ENCODE assay signal across 9 mouse cellular contexts in the genomic region with DNA sequence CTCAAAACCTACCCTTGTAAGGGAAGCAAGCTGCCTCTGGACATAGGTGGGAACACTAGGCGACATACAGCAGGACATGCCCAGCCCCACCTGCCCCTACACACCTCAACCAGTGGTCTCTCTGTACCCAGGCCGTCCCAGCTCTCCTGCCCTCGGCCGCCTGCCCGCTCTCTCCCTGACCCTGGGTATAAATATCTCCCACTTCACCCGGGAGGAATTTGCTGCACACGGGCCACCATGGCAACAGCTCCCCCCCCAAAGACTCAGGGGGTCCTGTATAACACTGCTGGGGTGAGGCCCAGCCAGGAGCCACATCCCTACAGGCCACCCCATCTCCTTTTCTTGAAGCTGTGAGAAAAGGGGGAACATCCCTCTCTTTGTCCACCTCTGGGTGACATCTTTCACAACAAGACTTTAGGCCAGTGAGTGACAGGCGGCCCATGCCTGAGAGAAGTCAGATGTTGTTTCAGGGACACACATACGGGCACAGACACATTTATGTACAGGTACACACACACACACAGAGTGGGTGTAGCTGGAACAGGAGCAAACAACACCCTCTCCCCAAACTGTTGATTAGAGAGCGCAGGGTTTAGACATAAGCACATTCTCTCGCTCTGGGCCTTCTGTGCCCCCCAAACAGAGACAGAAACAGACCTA. TPM values are rescaled to one million over a fixed set of nuclear protein-coding genes. Genes with fewer than 3 reads are reported as not detected.
DNase-seq lines count a peak whose midpoint lies in the region; ATAC-seq and TF ChIP-seq lines count a peak whose summit lies in the region.
"Had no signal": no experiment of that assay in that cellular context is flagged by ENCODE, and none has a peak within 500 bp of the region (broad histone marks: within the 10 kb centered on the region; RNA-seq: fewer than 3 reads in every experiment).

No protein-coding gene starts in this region.

- H3K9me3 ChIP-seq in embryonic facial prominence, embryonic 12.5 days: no peaks in the 10 kb centered on the region
- no peaks in the 10 kb centered on the region for H3K9me3 ChIP-seq in liver, embryonic 16.5 days (replicated peaks; ENCODE audit: control insufficient read depth, low read length)
- H3K9me3 ChIP-seq: megakaryocyte, embryonic 14.5 days had no signal

- DNase-seq in kidney, adult 2 months: no peak
- DNase-seq in kidney, adult 18-20 months: no peak
- DNase-seq in heart, postnatal 10 days: peak; percentile 81 to 82
- DNase-seq in thymus, postnatal 36 days: no peak
- DNase-seq in cerebellum, adult 8-10 months: no peak
- DNase-seq in urinary bladder, postnatal 36 days (ENCODE audit: low spot score in 2 of 2): no peak

- intact Hi-C loops in heart, postnatal 10 days (cut with DNase I): loop anchor here (5.0 kb wide), 1 partner anchor 123 kb away; no protein-coding TSS in a partner anchor

- H3K4me1 ChIP-seq in kidney, adult 2 months (ENCODE audit: control insufficient read depth, insufficient read depth, low read length): no peaks in the 10 kb centered on the region
- peaks cover 59% of the 10 kb centered on the region for H3K4me1 ChIP-seq in embryonic facial prominence, embryonic 12.5 days
- H3K4me1 ChIP-seq in liver, embryonic 16.5 days (ENCODE audit: control insufficient read depth, low read depth, low read length): peaks cover 6% of the 10 kb centered on the region

- TF ChIP-seq POLR2A in kidney, adult 2 months (IDR thresholded peaks at IDR 0.05; ENCODE audit: low read depth, low read length): no peak

- no peaks in the 10 kb centered on the region for H3K36me3 ChIP-seq in kidney, adult 2 months (ENCODE audit: control insufficient read depth, insufficient read depth, low read length)
- H3K36me3 ChIP-seq in embryonic facial prominence, embryonic 12.5 days: no peaks in the 10 kb centered on the region
- H3K36me3 ChIP-seq in liver, embryonic 16.5 days (ENCODE audit: control insufficient read depth, insufficient read depth): no peaks in the 10 kb centered on the region

- H3K4me2 ChIP-seq in embryonic facial prominence, embryonic 12.5 days (replicated peaks): peak overlapping the region; percentile 38
- peak overlapping the region; percentile 50 for H3K4me2 ChIP-seq in liver, embryonic 16.5 days (ENCODE audit: low read depth, low read length)

- 59% methylated on average over 11 of the region's 11 CpGs for WGBS in kidney, adult 2 months
- WGBS in embryonic facial prominence, embryonic 12.5 days: 39% methylated on average over 11 of the region's 11 CpGs
- WGBS in liver, embryonic 16.5 days (ENCODE audit: insufficient replicate concordance): 47% methylated on average over 11 of the region's 11 CpGs

- peak overlapping the region; percentile 79 for H3K27ac ChIP-seq in kidney, adult 2 months (ENCODE audit: insufficient read depth, low read depth, low read length)
- H3K27ac ChIP-seq in embryonic facial prominence, embryonic 12.5 days: peak overlapping the region; percentile 25; the same call in 1 of the 2 replicates
- peak overlapping the region; percentile 72 for H3K27ac ChIP-seq in liver, embryonic 16.5 days (ENCODE audit: low read length)

- no peak for TF ChIP-seq CTCF in kidney, adult 2 months (conservative IDR thresholded peaks at IDR 0.05; ENCODE audit: insufficient read depth, insufficient read length, low read depth, low read length)

- ATAC-seq in embryonic facial prominence, embryonic 12.5 days (ENCODE audit: insufficient number of reproducible peaks, insufficient read depth, low FRiP score, low TSS enrichment): 0 out of 2 replicates have a peak, but pooled peaks have one; percentile 1
- ATAC-seq in liver, embryonic 16.5 days (ENCODE audit: low read depth): peak; percentile 9

- peak overlapping the region; percentile 35 for H3K4me3 ChIP-seq in kidney, adult 2 months (ENCODE audit: insufficient read depth, low read depth, low read length)
- peak overlapping the region; percentile 11 for H3K4me3 ChIP-seq in embryonic facial prominence, embryonic 12.5 days
- peak overlapping the region; percentile 40 for H3K4me3 ChIP-seq in liver, embryonic 16.5 days (ENCODE audit: low read depth, low read length)
- H3K4me3 ChIP-seq: megakaryocyte, embryonic 14.5 days had no signal

- no peaks in the 10 kb centered on the region for H3K27me3 ChIP-seq in kidney, adult 2 months (replicated peaks; ENCODE audit: control insufficient read depth, insufficient read depth, low read length)
- H3K27me3 ChIP-seq in embryonic facial prominence, embryonic 12.5 days: peaks cover 53% of the 10 kb centered on the region
- H3K27me3 ChIP-seq in liver, embryonic 16.5 days (ENCODE audit: control insufficient read depth, insufficient read depth, low read depth, low read length): peaks cover 37% of the 10 kb centered on the region

- no peak overlapping the region; the same call in 1 of the 2 replicates for H3K9ac ChIP-seq in embryonic facial prominence, embryonic 12.5 days
- H3K9ac ChIP-seq in liver, embryonic 16.5 days (ENCODE audit: low read depth, low read length): peak overlapping the region; percentile 39; the same call in 1 of the 2 replicates

RNA-seq across cellular contexts. Expression of a gene that starts 2.2 kb away (rescaled TPM):
- 107 and 119 TPM in 2 replicates for polyA plus RNA-seq in kidney, adult 2 months (2012; rRNA removed)
- polyA plus RNA-seq in embryonic facial prominence, embryonic 12.5 days (2016; fragmentation: Nextera tagmentation; extraction: Ambion mirVana): 24.2 and 31.1 TPM in 2 replicates
- total RNA-seq in heart, postnatal 10 days (2021): 100 to 1,000 TPM; 695 to 726 TPM
- 120 and 130 TPM in 2 replicates for polyA plus RNA-seq in liver, embryonic 16.5 days (2015; fragmentation: Nextera tagmentation; extraction: Ambion mirVana)

RNA-seq across cellular contexts. Expression of a gene that starts 3.5 kb away (rescaled TPM):
- 1.8 and 2.2 TPM in 2 replicates for polyA plus RNA-seq in kidney, adult 2 months (2012; rRNA removed)
- 26.0 and 36.0 TPM in 2 replicates for polyA plus RNA-seq in embryonic facial prominence, embryonic 12.5 days (2016; fragmentation: Nextera tagmentation; extraction: Ambion mirVana)
- total RNA-seq in heart, postnatal 10 days (2021): 1 to 10 TPM; 1.3 to 1.6 TPM
- 0.15 and 0.65 TPM in 2 replicates for polyA plus RNA-seq in liver, embryonic 16.5 days (2015; fragmentation: Nextera tagmentation; extraction: Ambion mirVana)

RNA-seq across cellular contexts. Expression of a gene that starts 4.4 kb away (rescaled TPM):
- 0.99 and 2.2 TPM in 2 replicates for polyA plus RNA-seq in kidney, adult 2 months (2012; rRNA removed)
- 1.5 and 2.0 TPM in 2 replicates for polyA plus RNA-seq in embryonic facial prominence, embryonic 12.5 days (2016; fragmentation: Nextera tagmentation; extraction: Ambion mirVana)
- 1 to 10 TPM; 3.0 to 4.3 TPM for total RNA-seq in heart, postnatal 10 days (2021)
- polyA plus RNA-seq in liver, embryonic 16.5 days (2015; fragmentation: Nextera tagmentation; extraction: Ambion mirVana): 0.02 and 0.12 TPM in 2 replicates

RNA-seq across cellular contexts. Expression of a gene that starts 12.5 kb away (rescaled TPM):
- 37.2 and 54.2 TPM in 2 replicates for polyA plus RNA-seq in kidney, adult 2 months (2012; rRNA removed)
- polyA plus RNA-seq in embryonic facial prominence, embryonic 12.5 days (2016; fragmentation: Nextera tagmentation; extraction: Ambion mirVana): 11.0 and 13.6 TPM in 2 replicates
- 10 to 100 TPM; 30.4 to 33.5 TPM for total RNA-seq in heart, postnatal 10 days (2021)
- polyA plus RNA-seq in liver, embryonic 16.5 days (2015; fragmentation: Nextera tagmentation; extraction: Ambion mirVana): 19.9 and 22.4 TPM in 2 replicates

RNA-seq across cellular contexts. Expression of a gene that starts 21.7 kb away (rescaled TPM):
- polyA plus RNA-seq in kidney, adult 2 months (2012; rRNA removed): 4.8 and 5.1 TPM in 2 replicates
- polyA plus RNA-seq in embryonic facial prominence, embryonic 12.5 days (2016; fragmentation: Nextera tagmentation; extraction: Ambion mirVana): 16.6 and 19.2 TPM in 2 replicates
- 1 to 10 TPM; 2.8 to 5.1 TPM for total RNA-seq in heart, postnatal 10 days (2021)
- 0.51 and 1.1 TPM in 2 replicates for polyA plus RNA-seq in liver, embryonic 16.5 days (2015; fragmentation: Nextera tagmentation; extraction: Ambion mirVana)

Comparison
In these comparisons a context has a peak if more than half of its experiments do, and no peak if none do; other contexts are left out.
1. DNase-seq: peak in heart, postnatal 10 days (2 of 2); none in kidney, adult 2 months (single experiment), kidney, adult 18-20 months (single experiment), thymus, postnatal 36 days (0 of 2), cerebellum, adult 8-10 months (single experiment) and urinary bladder, postnatal 36 days (0 of 2).
2. H3K27ac ChIP-seq: peak in every context shown above with its lines; median percentile 79 in kidney, adult 2 months; 72 in liver, embryonic 16.5 days; 25 in embryonic facial prominence, embryonic 12.5 days.
3. Peak in every context shown above with its lines, with median percentiles within 50 percentile points of each other: H3K4me3 ChIP-seq.